Mouse (Mus musculus): Measurements from ENCODE around the gene Olfr160. TPM values are rescaled to one million over a fixed set of nuclear protein-coding genes. Genes with fewer than 3 reads are reported as not detected.

Gene Olfr160
- total RNA-seq (2023): not detected

DNA sequence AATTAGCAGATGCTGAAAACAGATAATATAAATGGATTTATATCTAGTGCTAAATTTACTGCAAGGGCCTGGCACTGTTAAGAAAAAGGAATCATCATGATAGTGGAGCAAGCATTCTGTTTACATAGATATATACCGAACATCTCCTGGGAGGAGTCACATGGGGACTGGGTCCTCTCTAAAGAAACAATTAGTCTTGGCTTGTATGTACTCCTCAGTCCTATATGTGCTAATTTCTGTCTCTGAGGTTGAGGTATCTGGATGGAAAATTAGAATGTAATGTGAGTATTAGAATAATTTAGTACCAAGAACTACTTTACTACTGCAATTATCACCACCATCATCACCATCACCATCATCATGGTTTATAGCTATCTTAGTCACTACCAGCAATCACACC, at the start of gene Olfr160:
Gene Olfr160, minus strand, starts transcription at position 101 of the 400 bp plus-strand sequence.

DNA sequence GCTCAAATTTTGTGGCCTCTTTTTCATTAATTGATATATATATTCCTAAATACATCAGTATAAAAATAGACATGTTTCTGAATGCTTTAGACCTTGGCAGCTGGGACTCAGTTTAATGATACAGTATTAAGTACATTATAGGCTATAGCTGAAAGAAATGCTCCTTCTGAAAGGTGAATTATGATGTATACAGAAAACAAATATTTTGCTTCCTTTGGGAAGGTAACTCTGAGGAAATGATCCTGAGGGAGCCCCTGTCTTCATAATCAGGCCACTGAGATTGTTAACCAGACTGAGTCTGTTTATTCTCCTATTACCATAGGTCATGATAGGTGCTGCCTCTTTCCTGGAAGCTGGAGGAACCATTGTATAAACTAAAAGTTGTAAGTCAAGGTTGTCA, 28.8 kb upstream of the Olfr160 start, which contains the start of gene Olfr874:
Gene Olfr874, plus strand, starts transcription at position 301 of the 400 bp plus-strand sequence.

GRCm38 (mm10) chr9:37669115-37669514, 46.9 kb downstream of the Olfr160 start, which contains the start of gene Panx3:
Gene Panx3, minus strand, starts transcription at chr9:37669235.

Other genes starting within 250 kb of the Olfr160 start
- 10 to 100 TPM; 10.8 to 12.0 TPM for gene Msantd2, start 226.9 kb downstream of the Olfr160 start, total RNA-seq (2023)
- gene Esam, start 188.2 kb downstream of the Olfr160 start, total RNA-seq (2023): under 1 TPM; 0.40 to 0.64 TPM
- not detected for gene Vsig2, start 177.0 kb downstream of the Olfr160 start, total RNA-seq (2023)
- 1 to 10 TPM in 1 of 2 experiments, under 1 TPM in 1; 0.95 to 1.7 TPM for gene Nrgn, start 163.3 kb downstream of the Olfr160 start, total RNA-seq (2023)
- gene Siae, start 160.6 kb downstream of the Olfr160 start, total RNA-seq (2023): 1 to 10 TPM; 3.5 to 4.4 TPM
- gene Spa17, start 102.5 kb downstream of the Olfr160 start, total RNA-seq (2023): not detected
- 10 to 100 TPM; 38.1 to 45.5 TPM for gene Tbrg1, start 58.9 kb downstream of the Olfr160 start, total RNA-seq (2023)
- gene Panx3, start 47.0 kb downstream of the Olfr160 start, total RNA-seq (2023): not detected
- gene Olfr874, start 28.9 kb upstream of the Olfr160 start, total RNA-seq (2023): not detected
- gene Olfr875, start 55.6 kb upstream of the Olfr160 start, total RNA-seq (2023): not detected
- not detected for gene Olfr876, start 86.8 kb upstream of the Olfr160 start, total RNA-seq (2023)
- gene Olfr877, start 138.0 kb upstream of the Olfr160 start, total RNA-seq (2023): not detected
- gene Olfr145, start 180.5 kb upstream of the Olfr160 start, total RNA-seq (2023): not detected
- gene Olfr878, start 201.6 kb upstream of the Olfr160 start, total RNA-seq (2023): not detected